Mouse (Mus musculus) E14TG2a.4 (cell line): ENCODE data around the gene Hsd17b1.

ENCODE experiments used
- CTCF ChIP-seq: conservative IDR thresholded peaks from 2 replicates; pipeline ENCODE4 v1.5.1; 2014; ENCODE audit warnings: low read length
- NANOG ChIP-seq: IDR thresholded peaks from 2 replicates; pipeline ENCODE4 v1.6.1; 2014; ENCODE audit warnings: borderline replicate concordance, low read length, mixed read lengths

DNA sequence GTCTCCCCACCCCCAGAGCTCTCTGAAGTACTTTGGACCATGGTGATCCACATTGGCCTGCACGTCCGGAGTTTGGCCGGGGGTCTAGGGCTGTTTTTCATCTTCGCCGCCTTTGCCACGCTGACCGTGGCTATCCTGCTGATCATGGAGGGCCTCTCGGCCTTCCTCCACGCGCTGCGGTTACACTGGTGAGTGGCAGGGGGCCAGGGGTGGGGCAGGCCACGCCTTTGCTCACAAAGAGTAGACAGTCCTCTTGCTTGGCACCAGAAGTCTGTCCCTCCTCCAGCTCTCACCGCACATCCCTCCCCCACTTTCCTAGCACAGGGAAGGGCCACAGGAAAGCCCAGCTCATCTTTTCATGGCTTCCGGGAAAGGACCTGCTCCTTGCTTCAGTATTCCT lies 22.8 kb upstream of the Hsd17b1 start:
- TF ChIP-seq CTCF (no peak), NANOG (no peak)
